Mouse (Mus musculus): ENCODE data around the gene Gm10800.
"Not testable (repeated sequence)": the region's sequence is repeated elsewhere in the genome, so short reads cannot be mapped to it uniquely, and the experiment has no call there.

The Gm10800 gene

GRCm38 (mm10) chr2:98667201-98667600 is at the start of gene Gm10800:
Gene Gm10800, minus strand, starts transcription at chr2:98667301.
- DNase-seq (ENCODE audit: low spot score in 2 of 2), result not testable (repeated sequence)

GRCm38 (mm10) chr2:98697533-98697932 is 30.4 kb upstream of the Gm10800 start:
- DNase-seq (ENCODE audit: low spot score in 2 of 2), result no peak

- not testable (repeated sequence) for DNase-seq (ENCODE audit: low spot score in 2 of 2)
Measured at GRCm38 (mm10) chr2:98661937-98662336, 5.2 kb downstream of the Gm10800 start, which contains the start of gene Gm10801. Gene Gm10801, plus strand, starts transcription at chr2:98662237.
